Mouse (Mus musculus) neural tube, embryonic 14.5 days (tissue): ENCODE measurements around the gene Sh3glb2. TPM values are rescaled to one million over a fixed set of nuclear protein-coding genes. Genes with fewer than 3 reads are reported as not detected.

ENCODE experiments used
- ATAC-seq: fragments of 200-750 bp; cut with Nextera tagmentation; 2 replicates; pipeline ENCODE4 v1.8.0; 2017; ENCODE audit warnings: low read depth, mild to moderate bottlenecking, moderate TSS enrichment, moderate library complexity
- H3K27ac ChIP-seq: fragments of 300-500 bp; sonication (generic); 2 replicates; pipeline ENCODE4 v1.5.1; 2014; ENCODE audit warnings: low read depth, mild to moderate bottlenecking, control low read depth, low read length, moderate library complexity, mixed read lengths
- H3K27me3 ChIP-seq: fragments of 300-500 bp; sonication (generic); 2 replicates; pipeline ENCODE4 v1.6.1; 2014; ENCODE audit warnings: low read length; ENCODE audit not compliant: control insufficient read depth, insufficient read depth
- H3K36me3 ChIP-seq: fragments of 300-500 bp; sonication (generic); 2 replicates; pipeline ENCODE4 v1.6.1; 2014; ENCODE audit warnings: low read length, mixed read lengths; ENCODE audit not compliant: control insufficient read depth, insufficient read depth
- H3K4me1 ChIP-seq: fragments of 300-500 bp; sonication (generic); 2 replicates; pipeline ENCODE4 v1.6.1; 2014; ENCODE audit warnings: low read length; ENCODE audit not compliant: control insufficient read depth, insufficient read depth
- H3K4me2 ChIP-seq: fragments of 300-500 bp; sonication (generic); 2 replicates; pipeline ENCODE4 v1.6.1; 2014; ENCODE audit warnings: mild to moderate bottlenecking, low read depth, low read length, control low read depth
- H3K4me3 ChIP-seq: fragments of 300-500 bp; sonication (generic); 2 replicates; pipeline ENCODE4 v1.5.1; 2014; ENCODE audit warnings: low read depth, low read length, control low read depth, mixed read lengths
- H3K9ac ChIP-seq: fragments of 300-500 bp; sonication (generic); replicated peaks from 2 replicates; pipeline ENCODE4 v1.6.1; 2014; ENCODE audit warnings: low read depth, mild to moderate bottlenecking, control low read depth, low read length, mixed read lengths
- H3K9me3 ChIP-seq: fragments of 300-500 bp; sonication (generic); 2 replicates; pipeline ENCODE4 v1.6.1; 2016; ENCODE audit warnings: low read length; ENCODE audit not compliant: control insufficient read depth
- WGBS: fragments of 180-500 bp; shearing (Covaris S2); extraction: QIAGEN DNeasy Blood & Tissue Kit; methylation state at CpG from one replicate; pipeline ENCODE4 v1.1.7; 2014; 5-methylcytosine and 5-hydroxymethylcytosine counted together
- polyA plus RNA-seq: library from polyadenylated mRNA; unstranded; fragments of >200 nt; fragmentation: Nextera tagmentation; extraction: Ambion mirVana; gene quantifications from 2 replicates; pipeline ENCODE4 v1.2.1, GENCODE M21; 2014

Sh3glb2 gene
- polyA plus RNA-seq, 1 experiment from 2014 or later = 145 TPM

GRCm38 (mm10) chr2:30356266-30356665 is 2.9 kb downstream of the Sh3glb2 start:
- Histone ChIP-seq H3K27me3 (no peaks in the 10 kb centered on the region), H3K4me2 (no peak overlapping the region), H3K9ac (no peak overlapping the region), H3K27ac (no peak overlapping the region), H3K4me3 (no peak overlapping the region), H3K36me3 (peaks cover 14% of the 10 kb centered on the region; the same call in 1 of the 2 replicates), H3K4me1 (peaks cover 15% of the 10 kb centered on the region), H3K9me3 (no peaks in the 10 kb centered on the region)
- WGBS = 54% methylated on average over 4 of the region's 4 CpGs
- ATAC-seq = no peak

- no peaks in the 10 kb centered on the region for H3K27me3 ChIP-seq
- 68% methylated on average over 4 of the region's 4 CpGs for whole genome bisulfite sequencing
- no peak for ATAC-seq
- no peaks in the 10 kb centered on the region for H3K9me3 ChIP-seq
- no peak overlapping the region for H3K27ac ChIP-seq
- H3K9ac ChIP-seq = no peak overlapping the region
- H3K4me3 ChIP-seq = no peak overlapping the region
- H3K4me1 ChIP-seq = peaks cover 15% of the 10 kb centered on the region
- H3K36me3 ChIP-seq = peaks cover 15% of the 10 kb centered on the region
- no peak overlapping the region for H3K4me2 ChIP-seq
Observed at GRCm38 (mm10) chr2:30355861-30356260, 3.3 kb downstream of the Sh3glb2 start.

GRCm38 (mm10) chr2:30351149-30351548 is 8.0 kb downstream of the Sh3glb2 start:
- Histone ChIP-seq H3K4me3 (no peak overlapping the region), H3K36me3 (peaks cover 52% of the 10 kb centered on the region), H3K9ac (no peak overlapping the region), H3K9me3 (no peaks in the 10 kb centered on the region), H3K4me1 (no peaks in the 10 kb centered on the region), H3K4me2 (no peak overlapping the region), H3K27me3 (no peaks in the 10 kb centered on the region), H3K27ac (no peak overlapping the region)
- ATAC-seq = no peak
- 82% methylated on average over 2 of the region's 2 CpGs for WGBS

- H3K27ac ChIP-seq = no peak overlapping the region
Observed at GRCm38 (mm10) chr2:30349196-30349595, 9.9 kb downstream of the Sh3glb2 start.

GRCm38 (mm10) chr2:30345971-30346676 is 13.0 kb downstream of the Sh3glb2 start:
- H3K27ac ChIP-seq = no peak overlapping the region
- H3K9me3 ChIP-seq = no peaks in the 10 kb centered on the region
- no peaks in the 10 kb centered on the region for H3K4me1 ChIP-seq
- H3K27me3 ChIP-seq = no peaks in the 10 kb centered on the region
- WGBS = 90% methylated on average over 7 of the region's 7 CpGs
- H3K9ac ChIP-seq = no peak overlapping the region
- H3K4me3 ChIP-seq = no peak overlapping the region
- no peak overlapping the region for H3K4me2 ChIP-seq
- peaks cover 85% of the 10 kb centered on the region for H3K36me3 ChIP-seq
- ATAC-seq = no peak

More at GRCm38 (mm10) chr2:30349196-30349595, 9.9 kb downstream of the Sh3glb2 start:
- no peaks in the 10 kb centered on the region for H3K4me1 ChIP-seq
- WGBS = 92% methylated on average over 6 of the region's 6 CpGs
- H3K9me3 ChIP-seq = no peaks in the 10 kb centered on the region
- peaks cover 70% of the 10 kb centered on the region for H3K36me3 ChIP-seq
- no peak overlapping the region for H3K4me3 ChIP-seq
- H3K4me2 ChIP-seq = no peak overlapping the region
- no peak overlapping the region for H3K9ac ChIP-seq
- no peaks in the 10 kb centered on the region for H3K27me3 ChIP-seq
- ATAC-seq = no peak

GRCm38 (mm10) chr2:30343601-30344137 is 15.5 kb downstream of the Sh3glb2 start:
- no peak overlapping the region for H3K27ac ChIP-seq
- no peak overlapping the region for H3K4me3 ChIP-seq
- no peak overlapping the region for H3K9ac ChIP-seq
- no peak overlapping the region for H3K4me2 ChIP-seq
- H3K36me3 ChIP-seq = peaks cover 84% of the 10 kb centered on the region
- no peak for ATAC-seq
- no peaks in the 10 kb centered on the region for H3K9me3 ChIP-seq
- no peaks in the 10 kb centered on the region for H3K27me3 ChIP-seq
- 72% methylated on average over 14 of the region's 14 CpGs for WGBS
- no peaks in the 10 kb centered on the region for H3K4me1 ChIP-seq

GRCm38 (mm10) chr2:30342544-30342943 is 16.6 kb downstream of the Sh3glb2 start:
- Histone ChIP-seq H3K27ac (no peak overlapping the region), H3K27me3 (no peaks in the 10 kb centered on the region), H3K4me3 (no peak overlapping the region), H3K9ac (no peak overlapping the region), H3K9me3 (no peaks in the 10 kb centered on the region), H3K4me1 (no peaks in the 10 kb centered on the region), H3K4me2 (no peak overlapping the region), H3K36me3 (peaks cover 86% of the 10 kb centered on the region)
- 94% methylated on average over 7 of the region's 7 CpGs for WGBS
- ATAC-seq = no peak

- WGBS = 94% methylated on average over 3 of the region's 3 CpGs
- Histone ChIP-seq H3K27ac (no peak overlapping the region), H3K27me3 (no peaks in the 10 kb centered on the region), H3K4me2 (no peak overlapping the region), H3K9ac (no peak overlapping the region), H3K36me3 (peaks cover 90% of the 10 kb centered on the region), H3K4me1 (no peaks in the 10 kb centered on the region), H3K4me3 (no peak overlapping the region), H3K9me3 (no peaks in the 10 kb centered on the region)
- no peak for ATAC-seq
Observed at GRCm38 (mm10) chr2:30342061-30342460, 17.1 kb downstream of the Sh3glb2 start.

- H3K4me1 ChIP-seq = no peaks in the 10 kb centered on the region
- H3K9me3 ChIP-seq = no peaks in the 10 kb centered on the region
- no peak for ATAC-seq
- 88% methylated on average over 12 of the region's 12 CpGs for whole genome bisulfite sequencing
- H3K27ac ChIP-seq = no peak overlapping the region
- H3K36me3 ChIP-seq = peaks cover 91% of the 10 kb centered on the region
- no peaks in the 10 kb centered on the region for H3K27me3 ChIP-seq
- H3K4me2 ChIP-seq = no peak overlapping the region
- H3K4me3 ChIP-seq = no peak overlapping the region
- H3K9ac ChIP-seq = no peak overlapping the region
Observed at GRCm38 (mm10) chr2:30337179-30337578, 22.0 kb downstream of the Sh3glb2 start.
